Mouse (Mus musculus): ENCODE results near the gene Mtcl1. TPM values are rescaled to one million over a fixed set of nuclear protein-coding genes. Genes with fewer than 3 reads are reported as not detected.

The Mtcl1 gene
- total and polyA plus RNA-seq, 2 experiments from 2014 or later, result 0.57 to 5.6 TPM

DNA sequence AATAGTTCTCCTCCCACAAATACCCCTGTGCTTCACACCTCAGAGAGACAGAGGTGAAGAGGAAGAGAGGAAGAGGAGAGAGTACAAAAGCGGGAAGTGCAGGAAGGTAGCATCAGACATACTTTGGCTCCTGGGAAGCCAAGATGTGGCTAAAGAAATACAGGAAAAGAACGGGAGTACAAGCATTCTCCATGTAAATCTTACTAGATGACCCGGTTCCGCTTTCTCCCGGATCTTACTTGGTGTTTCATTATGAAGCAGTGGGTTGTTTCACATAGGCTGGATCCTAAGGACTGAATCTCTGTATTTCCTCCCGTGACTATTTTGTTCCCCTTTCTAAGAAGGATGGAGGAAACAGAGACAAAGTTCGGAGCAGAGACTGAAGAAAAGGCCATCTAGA, 43.9 kb downstream of the Mtcl1 start:
- peaks cover 10% of the 10 kb centered on the region; the same call in 1 of the 2 replicates for H3K4me1 ChIP-seq (ENCODE audit: control insufficient read depth, insufficient read depth)
- H3K9me3 ChIP-seq (replicated peaks; ENCODE audit: control insufficient read depth, low read length), result no peaks in the 10 kb centered on the region
- no peaks in the 10 kb centered on the region for H3K27me3 ChIP-seq (ENCODE audit: control insufficient read depth, insufficient read depth, low read length)
- H3K27ac ChIP-seq (ENCODE audit: low read depth), result 0 out of 2 replicates have a peak overlapping the region, but pooled peaks have one; percentile 28
- TF ChIP-seq EP300 (IDR thresholded peaks at IDR 0.05; ENCODE audit: low read depth), result no peak
- peak overlapping the region; percentile 39 for H3K4me2 ChIP-seq (ENCODE audit: low read depth, low read length)
- no peak for ATAC-seq (ENCODE audit: insufficient read depth, low read depth)
- H3K9ac ChIP-seq (replicated peaks; ENCODE audit: low read depth, low read length), result no peak overlapping the region
- H3K36me3 ChIP-seq (replicated peaks; ENCODE audit: control insufficient read depth, insufficient read depth, low read length), result no peaks in the 10 kb centered on the region
- WGBS, result 27% methylated on average over 7 of the region's 7 CpGs
- no peak for DNase-seq (ENCODE audit: low spot score)
- H3K4me3 ChIP-seq (ENCODE audit: low read depth, low read length), result no peak overlapping the region

DNA sequence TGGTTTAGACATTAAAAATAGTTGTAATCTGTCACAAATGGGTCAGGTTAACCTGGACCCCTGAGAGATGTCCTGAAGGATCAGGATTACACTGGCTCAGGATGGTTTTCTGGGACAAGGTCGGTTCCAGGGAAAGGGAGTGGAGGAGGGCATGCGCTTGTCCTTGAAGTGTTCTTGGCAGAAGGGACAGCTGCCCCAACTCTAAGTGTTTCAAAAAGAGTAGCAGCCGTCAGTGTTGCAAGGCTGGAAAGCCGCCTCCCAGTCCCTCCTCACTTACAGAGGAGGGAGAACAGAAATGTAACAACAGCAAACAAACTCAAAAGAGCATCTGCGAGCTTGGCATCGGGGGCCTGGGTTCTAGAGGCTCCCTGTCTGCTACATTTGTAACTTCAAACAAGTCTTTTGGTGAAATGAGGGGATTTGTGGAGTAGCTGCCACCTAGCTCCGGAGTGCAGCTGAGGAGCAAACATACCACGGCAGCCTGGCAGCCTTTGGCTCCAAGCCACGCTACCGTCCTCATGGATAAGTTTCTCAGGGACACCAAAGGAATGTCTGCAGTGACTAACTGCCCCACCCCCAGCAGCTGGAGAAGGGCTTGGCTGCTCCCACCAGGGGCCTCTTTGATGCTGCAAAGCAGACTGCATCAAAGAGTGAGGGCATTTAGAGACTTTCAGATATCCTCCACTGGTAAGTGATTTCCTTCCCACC, 44.5 kb downstream of the Mtcl1 start:
- H3K27ac ChIP-seq (ENCODE audit: low read depth), result peak overlapping the region; percentile 28; the same call in 1 of the 2 replicates
- no peaks in the 10 kb centered on the region for H3K9me3 ChIP-seq (replicated peaks; ENCODE audit: control insufficient read depth, low read length)
- ATAC-seq (ENCODE audit: insufficient read depth, low read depth), result peak; percentile 30; the same call in 1 of the 2 replicates
- no peak overlapping the region for H3K9ac ChIP-seq (replicated peaks; ENCODE audit: low read depth, low read length)
- H3K4me2 ChIP-seq (ENCODE audit: low read depth, low read length), result peak overlapping the region; percentile 39
- TF ChIP-seq EP300 (IDR thresholded peaks at IDR 0.05; ENCODE audit: low read depth) (no peak), CTCF (IDR thresholded peaks at IDR 0.05; ENCODE audit: low read depth) (no peak)
- no peak overlapping the region for H3K4me3 ChIP-seq (ENCODE audit: low read depth, low read length)
- WGBS, result 15% methylated on average over 10 of the region's 10 CpGs
- DNase-seq (ENCODE audit: low spot score), result no peak
- H3K4me1 ChIP-seq (ENCODE audit: control insufficient read depth, insufficient read depth), result peaks cover 10% of the 10 kb centered on the region; the same call in 1 of the 2 replicates
- no peaks in the 10 kb centered on the region for H3K27me3 ChIP-seq (ENCODE audit: control insufficient read depth, insufficient read depth, low read length)
- H3K36me3 ChIP-seq (replicated peaks; ENCODE audit: control insufficient read depth, insufficient read depth, low read length), result no peaks in the 10 kb centered on the region

DNA sequence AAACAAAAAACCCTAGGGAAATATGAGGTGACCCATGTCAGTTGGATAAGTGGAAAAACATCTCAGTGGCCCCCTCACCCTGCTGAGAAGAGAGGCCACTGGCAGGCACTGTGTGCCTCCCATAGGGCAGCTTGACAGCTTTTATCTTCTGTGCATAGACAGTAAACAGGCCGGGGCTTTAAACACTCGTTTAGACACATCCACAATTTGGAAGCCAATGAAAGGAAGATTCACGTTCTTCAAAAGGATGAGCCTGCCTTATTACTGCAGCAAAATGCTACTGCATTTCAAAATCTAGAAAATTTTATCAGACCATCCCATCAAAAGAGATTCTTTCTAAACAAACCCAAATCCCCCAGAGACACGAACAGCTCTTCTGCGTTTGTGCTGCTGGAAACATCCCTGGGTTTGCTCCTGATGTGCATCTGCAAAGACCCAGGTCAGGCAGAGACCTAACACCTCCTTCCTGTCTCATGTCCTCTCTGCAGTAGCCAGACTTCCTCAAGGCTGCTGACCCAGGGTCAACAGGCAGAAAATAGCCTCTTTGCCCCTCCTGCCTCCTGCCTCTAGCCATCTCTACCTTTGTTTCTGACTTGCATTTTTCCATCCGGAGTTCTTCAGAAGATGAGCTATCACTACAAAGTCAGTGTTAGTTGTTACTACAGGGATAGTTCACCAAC, 46.6 kb downstream of the Mtcl1 start:
- H3K4me2 ChIP-seq (ENCODE audit: low read depth, low read length), result no peak overlapping the region
- TF ChIP-seq CTCF (IDR thresholded peaks at IDR 0.05; ENCODE audit: low read depth) (no peak), EP300 (IDR thresholded peaks at IDR 0.05; ENCODE audit: low read depth) (no peak)
- H3K9ac ChIP-seq (replicated peaks; ENCODE audit: low read depth, low read length), result no peak overlapping the region
- DNase-seq (ENCODE audit: low spot score) (no peak), ATAC-seq (ENCODE audit: insufficient read depth, low read depth) (no peak)
- H3K9me3 ChIP-seq (replicated peaks; ENCODE audit: control insufficient read depth, low read length), result no peaks in the 10 kb centered on the region
- H3K4me1 ChIP-seq (ENCODE audit: control insufficient read depth, insufficient read depth), result peaks cover 10% of the 10 kb centered on the region; the same call in 1 of the 2 replicates
- no peaks in the 10 kb centered on the region for H3K27me3 ChIP-seq (ENCODE audit: control insufficient read depth, insufficient read depth, low read length)
- H3K4me3 ChIP-seq (ENCODE audit: low read depth, low read length), result no peak overlapping the region
- no peak overlapping the region for H3K27ac ChIP-seq (ENCODE audit: low read depth)
- H3K36me3 ChIP-seq (replicated peaks; ENCODE audit: control insufficient read depth, insufficient read depth, low read length), result no peaks in the 10 kb centered on the region
- WGBS, result 15% methylated on average over 6 of the region's 6 CpGs

GRCm38 (mm10) chr17:66401596-66402265, 47.8 kb downstream of the Mtcl1 start:
- no peak for DNase-seq (ENCODE audit: low spot score)
- 59% methylated on average over 9 of the region's 9 CpGs for WGBS
- no peak overlapping the region for H3K4me2 ChIP-seq (ENCODE audit: low read depth, low read length)
- peaks cover 10% of the 10 kb centered on the region; the same call in 1 of the 2 replicates for H3K4me1 ChIP-seq (ENCODE audit: control insufficient read depth, insufficient read depth)
- TF ChIP-seq CTCF (IDR thresholded peaks at IDR 0.05; ENCODE audit: low read depth) (no peak), EP300 (IDR thresholded peaks at IDR 0.05; ENCODE audit: low read depth) (no peak)
- no peak overlapping the region for H3K9ac ChIP-seq (replicated peaks; ENCODE audit: low read depth, low read length)
- no peak overlapping the region for H3K4me3 ChIP-seq (ENCODE audit: low read depth, low read length)
- H3K36me3 ChIP-seq (replicated peaks; ENCODE audit: control insufficient read depth, insufficient read depth, low read length), result no peaks in the 10 kb centered on the region
- ATAC-seq (ENCODE audit: insufficient read depth, low read depth), result no peak
- no peaks in the 10 kb centered on the region for H3K9me3 ChIP-seq (replicated peaks; ENCODE audit: control insufficient read depth, low read length)
- H3K27ac ChIP-seq (ENCODE audit: low read depth), result no peak overlapping the region
- H3K27me3 ChIP-seq (ENCODE audit: control insufficient read depth, insufficient read depth, low read length), result no peaks in the 10 kb centered on the region

- no peak overlapping the region for H3K9ac ChIP-seq (replicated peaks; ENCODE audit: low read depth, low read length)
- DNase-seq (ENCODE audit: low spot score), result no peak
- H3K36me3 ChIP-seq (replicated peaks; ENCODE audit: control insufficient read depth, insufficient read depth, low read length), result no peaks in the 10 kb centered on the region
- TF ChIP-seq CTCF (IDR thresholded peaks at IDR 0.05; ENCODE audit: low read depth) (no peak), EP300 (IDR thresholded peaks at IDR 0.05; ENCODE audit: low read depth) (no peak)
- ATAC-seq (ENCODE audit: insufficient read depth, low read depth), result no peak
- H3K9me3 ChIP-seq (replicated peaks; ENCODE audit: control insufficient read depth, low read length), result no peaks in the 10 kb centered on the region
- H3K27me3 ChIP-seq (ENCODE audit: control insufficient read depth, insufficient read depth, low read length), result no peaks in the 10 kb centered on the region
- no peak overlapping the region for H3K27ac ChIP-seq (ENCODE audit: low read depth)
- 91% methylated on average over 4 of the region's 4 CpGs for WGBS
- H3K4me3 ChIP-seq (ENCODE audit: low read depth, low read length), result no peak overlapping the region
- peaks cover 1% of the 10 kb centered on the region; the same call in 1 of the 2 replicates for H3K4me1 ChIP-seq (ENCODE audit: control insufficient read depth, insufficient read depth)
- H3K4me2 ChIP-seq (ENCODE audit: low read depth, low read length), result no peak overlapping the region
Observed at GRCm38 (mm10) chr17:66399780-66400179, 49.8 kb downstream of the Mtcl1 start.

Measured in heart, postnatal 0 days (tissue).